Mouse (Mus musculus) G1E (cell line): ENCODE measurements around the gene Tjp3. TPM values are rescaled to one million over a fixed set of nuclear protein-coding genes. Genes with fewer than 3 reads are reported as not detected.

ENCODE experiments used
- ATAC-seq: 2 replicates; pipeline ENCODE4 v1.8.0; 2016; ENCODE audit warnings: mild to moderate bottlenecking; ENCODE audit not compliant: insufficient number of reproducible peaks, poor library complexity, low FRiP score, severe bottlenecking; ENCODE audit errors: extremely low read depth
- DNase-seq: peaks from one replicate; pipeline ENCODE4 v3.0.0; 2012; ENCODE audit warnings: low spot score
- H3K27me3 ChIP-seq: 2 replicates; pipeline ENCODE4 v1.6.1; 2012; ENCODE audit warnings: mild to moderate bottlenecking, low read length, inconsistent platforms; ENCODE audit not compliant: insufficient read depth
- H3K36me3 ChIP-seq: replicated peaks from 2 replicates; pipeline ENCODE3; 2012; ENCODE audit warnings: mild to moderate bottlenecking, inconsistent platforms
- H3K4me1 ChIP-seq: 2 replicates; pipeline ENCODE4 v1.6.1; 2012; ENCODE audit warnings: low read depth, low read length, inconsistent platforms, mixed read lengths; ENCODE audit not compliant: insufficient read depth
- H3K4me3 ChIP-seq: 2 replicates; pipeline ENCODE4 v1.5.1; 2012; ENCODE audit warnings: low read depth, mild to moderate bottlenecking, inconsistent platforms, low read length, moderate library complexity, mixed read lengths
- H3K9me3 ChIP-seq: replicated peaks from 2 replicates; pipeline ENCODE4 v1.6.1; 2012; ENCODE audit warnings: inconsistent platforms
- CTCF ChIP-seq: IDR thresholded peaks from 2 replicates; pipeline ENCODE4 v1.5.1; 2012; ENCODE audit warnings: low read depth, low read length, inconsistent platforms, mixed read lengths
- GATA1 ChIP-seq: IDR thresholded peaks from 2 replicates; pipeline ENCODE4 v1.6.1; 2012; ENCODE audit warnings: borderline replicate concordance, low read length, inconsistent platforms, mixed read lengths
- GATA2 ChIP-seq: IDR thresholded peaks from 2 replicates; pipeline ENCODE4 v1.6.1; 2012; ENCODE audit warnings: low read depth, low read length, inconsistent platforms, borderline replicate concordance
- POLR2AphosphoS5 ChIP-seq: IDR thresholded peaks from 2 replicates; pipeline ENCODE4 v1.6.1; 2012; ENCODE audit warnings: low read depth, low read length, inconsistent platforms; ENCODE audit not compliant: insufficient replicate concordance
- TAL1 ChIP-seq: conservative IDR thresholded peaks from 2 replicates; pipeline ENCODE4 v1.6.1; 2012; ENCODE audit warnings: low read depth, low read length, inconsistent platforms, mixed read lengths
- polyA plus RNA-seq: library from polyadenylated mRNA; stranded (reverse); fragments of >175 nt; gene quantifications from 2 replicates; pipeline ENCODE4 v1.2.3, GENCODE M21; 2012
- total RNA-seq, 2 experiments: library from RNA; stranded (forward) in 1 of 2; stranded (reverse) in 1 of 2; fragments of 200-1000 nt in 1 of 2; fragments of >200 nt in 1 of 2; fragmentation: Nextera tagmentation in 1 of 2; gene quantifications; 2 replicates each; pipeline ENCODE4 v1.2.3; 2014 to 2017

Tjp3 gene
- total and polyA plus RNA-seq, 3 experiments: 1.4 to 1.8 TPM; not detected in 1

DNA sequence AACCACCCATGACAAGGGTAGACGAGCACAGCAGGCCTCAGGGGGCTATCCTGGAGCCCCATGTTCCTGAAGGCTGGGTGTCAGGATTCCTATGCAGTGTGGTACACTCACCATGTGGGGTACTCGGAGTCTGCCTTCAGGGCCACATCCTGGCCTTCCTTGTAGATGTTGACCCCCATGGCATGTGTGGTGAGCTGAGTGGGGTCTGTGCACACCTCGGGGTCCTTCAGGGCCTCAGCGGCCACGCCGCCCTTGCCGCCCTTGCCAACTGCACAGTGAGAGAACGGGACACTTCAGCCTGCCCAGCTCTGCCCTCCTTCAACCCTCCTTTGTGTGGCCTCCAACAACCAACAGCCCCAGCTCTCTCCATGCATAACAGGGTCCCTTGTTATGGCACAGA, 25.8 kb downstream of the Tjp3 start:
- H3K4me1 ChIP-seq: peaks cover 55% of the 10 kb centered on the region
- no peak for TF ChIP-seq TAL1
- TF ChIP-seq CTCF: no peak
- no peak for TF ChIP-seq GATA1
- no peak for TF ChIP-seq GATA2
- no peak for TF ChIP-seq POLR2AphosphoS5
- H3K9me3 ChIP-seq: peaks cover 4% of the 10 kb centered on the region
- ATAC-seq (no peak), DNase-seq (no peak)
- H3K27me3 ChIP-seq: no peaks in the 10 kb centered on the region; the same call in 1 of the 2 replicates
- H3K4me3 ChIP-seq: peak overlapping the region; percentile 72
- peaks cover 69% of the 10 kb centered on the region for H3K36me3 ChIP-seq

DNA sequence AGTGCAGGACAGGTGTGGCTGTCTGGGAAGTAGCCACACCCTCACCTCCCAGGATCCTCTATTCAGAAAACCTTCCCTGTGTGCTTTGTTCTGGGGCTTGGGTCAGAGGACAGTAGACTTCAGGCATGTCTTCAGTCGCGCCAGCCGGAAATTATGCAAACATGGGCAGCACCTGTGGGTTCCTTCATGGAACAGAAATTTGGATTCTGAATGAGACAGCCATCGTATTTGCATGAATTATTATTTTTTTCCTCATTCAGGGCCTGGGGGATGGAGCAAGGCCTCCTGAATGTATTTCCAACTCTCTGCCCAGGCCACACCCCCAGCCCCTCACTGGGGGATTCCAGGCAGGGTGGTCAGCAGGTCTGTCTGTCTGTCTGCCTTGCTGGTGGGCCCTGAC, 30.4 kb downstream of the Tjp3 start:
- no peak for DNase-seq
- Histone ChIP-seq H3K27me3 (peaks cover 33% of the 10 kb centered on the region), H3K4me3 (no peak overlapping the region), H3K9me3 (peaks cover 5% of the 10 kb centered on the region), H3K36me3 (peaks cover 55% of the 10 kb centered on the region), H3K4me1 (peaks cover 29% of the 10 kb centered on the region)
- ATAC-seq: no peak
- TF ChIP-seq GATA1 (no peak), CTCF (no peak), GATA2 (no peak), POLR2AphosphoS5 (no peak), TAL1 (no peak)

DNA sequence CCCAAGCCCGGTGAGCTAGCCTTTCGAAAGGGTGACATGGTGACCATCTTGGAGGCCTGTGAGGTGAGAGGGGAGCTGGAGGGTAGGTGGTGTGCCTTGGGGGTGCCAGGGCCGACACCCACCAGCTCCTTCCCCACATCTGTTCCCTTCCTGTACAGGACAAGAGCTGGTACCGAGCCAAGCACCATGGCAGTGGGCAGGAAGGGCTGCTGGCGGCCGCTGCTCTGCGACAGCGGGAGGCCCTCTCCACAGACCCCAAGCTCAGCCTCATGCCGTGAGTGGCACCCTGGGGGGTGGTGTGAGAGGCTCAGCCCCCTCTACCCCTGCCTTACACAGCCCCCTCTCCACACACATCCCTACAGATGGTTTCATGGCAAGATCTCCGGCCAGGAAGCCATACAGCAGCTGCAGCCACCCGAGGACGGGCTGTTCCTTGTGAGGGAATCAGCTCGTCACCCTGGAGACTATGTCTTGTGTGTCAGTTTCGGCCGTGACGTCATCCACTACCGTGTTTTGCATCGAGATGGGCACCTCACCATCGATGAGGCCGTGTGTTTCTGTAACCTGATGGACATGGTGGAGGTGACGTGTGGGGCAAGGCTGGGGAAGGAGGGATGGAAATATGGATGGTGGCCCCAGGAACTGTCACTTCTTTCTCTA, 32.0 kb downstream of the Tjp3 start:
- TF ChIP-seq TAL1 (no peak), POLR2AphosphoS5 (no peak), CTCF (no peak), GATA2 (no peak), GATA1 (no peak)
- H3K36me3 ChIP-seq: peaks cover 40% of the 10 kb centered on the region
- ATAC-seq: no peak
- H3K4me3 ChIP-seq: no peak overlapping the region
- H3K27me3 ChIP-seq: peaks cover 41% of the 10 kb centered on the region
- H3K9me3 ChIP-seq: peaks cover 5% of the 10 kb centered on the region
- no peak for DNase-seq
- H3K4me1 ChIP-seq: peaks cover 13% of the 10 kb centered on the region

DNA sequence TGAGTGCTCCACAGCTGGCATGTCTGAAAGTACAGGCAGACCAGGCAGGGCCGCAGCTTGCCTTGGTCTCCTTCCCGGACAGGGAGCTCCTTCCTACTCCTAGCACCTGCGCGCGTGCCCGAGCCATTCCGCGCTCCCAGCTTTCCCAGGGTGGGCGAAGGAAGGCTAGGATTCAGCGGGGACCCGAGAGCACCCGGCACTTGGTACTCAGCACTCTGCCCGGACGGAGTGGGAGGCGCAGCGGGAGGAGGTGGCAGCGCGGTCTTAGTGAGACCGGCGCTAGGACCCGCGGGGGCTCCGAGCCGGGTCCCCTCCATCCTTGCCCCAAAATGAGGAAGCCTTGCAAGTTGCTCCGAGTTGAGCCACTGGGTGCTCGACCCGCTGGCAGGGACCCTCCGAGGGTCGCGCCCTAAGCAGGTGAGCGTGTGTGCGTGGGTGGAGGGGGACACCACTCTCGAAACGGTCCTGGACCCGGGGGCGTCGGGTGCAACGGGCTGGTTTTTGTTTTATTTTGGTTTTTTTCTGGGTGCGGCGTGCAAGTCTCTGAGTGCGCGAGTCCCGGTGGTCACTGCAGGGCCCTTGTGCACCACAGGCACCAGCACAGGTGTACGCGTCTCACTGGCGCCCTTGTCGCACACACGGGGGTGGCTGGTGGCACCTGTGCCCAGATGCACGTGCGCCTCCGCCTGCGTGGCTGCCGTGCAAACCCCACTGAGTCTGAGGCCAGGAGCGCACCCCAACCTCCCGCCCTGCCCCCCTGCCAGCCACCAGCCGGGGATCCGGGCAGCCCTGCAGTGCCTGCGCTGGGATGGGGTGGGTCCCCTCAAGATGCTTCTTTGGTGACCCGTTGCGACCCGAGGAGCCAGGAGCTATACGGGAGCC, 34.0 kb downstream of the Tjp3 start:
- Histone ChIP-seq H3K4me1 (peaks cover 3% of the 10 kb centered on the region; the same call in 1 of the 2 replicates), H3K36me3 (peaks cover 20% of the 10 kb centered on the region), H3K27me3 (peaks cover 58% of the 10 kb centered on the region), H3K4me3 (no peak overlapping the region), H3K9me3 (peaks cover 5% of the 10 kb centered on the region)
- TF ChIP-seq POLR2AphosphoS5 (no peak), TAL1 (no peak), GATA1 (no peak), CTCF (no peak), GATA2 (no peak)
- no peak for ATAC-seq
- DNase-seq: no peak

DNA sequence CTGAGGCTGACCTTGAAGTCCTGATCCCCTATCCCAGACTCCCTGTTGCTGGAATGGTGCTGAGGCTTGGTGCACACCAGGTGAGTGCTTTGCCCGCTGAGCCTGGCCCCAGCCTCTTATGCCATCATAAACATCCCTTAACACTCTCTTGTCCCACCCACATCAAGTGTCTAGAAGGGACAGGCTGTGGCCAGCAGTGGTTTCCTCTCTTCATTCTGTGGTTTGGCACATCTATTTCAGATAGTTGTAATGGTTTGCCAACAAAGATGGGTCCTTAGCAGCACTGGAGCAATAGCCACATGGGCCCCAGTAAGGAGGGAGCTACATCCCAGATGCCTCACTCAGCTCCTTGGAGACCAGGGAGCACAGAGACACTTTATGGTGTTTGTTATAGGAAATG, 36.5 kb downstream of the Tjp3 start:
- Histone ChIP-seq H3K27me3 (peaks cover 77% of the 10 kb centered on the region), H3K9me3 (no peaks in the 10 kb centered on the region), H3K4me1 (peaks cover 6% of the 10 kb centered on the region), H3K36me3 (no peaks in the 10 kb centered on the region), H3K4me3 (no peak overlapping the region)
- DNase-seq: no peak
- TF ChIP-seq GATA2 (no peak), TAL1 (no peak), GATA1 (no peak), POLR2AphosphoS5 (no peak), CTCF (no peak)
- ATAC-seq: no peak
